Mouse (Mus musculus): ENCODE measurements around the gene Ctdsp2.

Ctdsp2 gene

GRCm38 (mm10) chr10:126990313-126991056, 12.0 kb downstream of the Ctdsp2 start:
- DNase-seq (ENCODE audit: low spot score): peak; percentile 81

GRCm38 (mm10) chr10:126991676-126992075, 13.2 kb downstream of the Ctdsp2 start:
- no peak for DNase-seq (ENCODE audit: low spot score)

- DNase-seq (ENCODE audit: low spot score): no peak
Measured at GRCm38 (mm10) chr10:126993621-126994020, 15.1 kb downstream of the Ctdsp2 start.

GRCm38 (mm10) chr10:126997340-126998113, 19.0 kb downstream of the Ctdsp2 start:
- DNase-seq (ENCODE audit: low spot score): no peak

- DNase-seq (ENCODE audit: low spot score): no peak
Measured at GRCm38 (mm10) chr10:127000529-127000928, 22.0 kb downstream of the Ctdsp2 start, which contains the start of gene Avil. Gene Avil, plus strand, starts transcription at chr10:127000709.

- no peak for DNase-seq (ENCODE audit: low spot score)
Measured at GRCm38 (mm10) chr10:127001297-127001696, 22.8 kb downstream of the Ctdsp2 start.

GRCm38 (mm10) chr10:127002056-127002455, 23.5 kb downstream of the Ctdsp2 start:
- DNase-seq (ENCODE audit: low spot score): no peak

GRCm38 (mm10) chr10:127002765-127003164, 24.2 kb downstream of the Ctdsp2 start:
- no peak for DNase-seq (ENCODE audit: low spot score)

- DNase-seq (ENCODE audit: low spot score): no peak
Measured at GRCm38 (mm10) chr10:127003334-127003733, 24.8 kb downstream of the Ctdsp2 start.

GRCm38 (mm10) chr10:127003806-127004205, 25.3 kb downstream of the Ctdsp2 start:
- no peak for DNase-seq (ENCODE audit: low spot score)

- no peak for DNase-seq (ENCODE audit: low spot score)
Measured at GRCm38 (mm10) chr10:127016488-127016887, 38.0 kb downstream of the Ctdsp2 start.

- DNase-seq (ENCODE audit: low spot score): no peak
Measured at GRCm38 (mm10) chr10:127017071-127017470, 38.6 kb downstream of the Ctdsp2 start.

GRCm38 (mm10) chr10:127018422-127018821, 39.9 kb downstream of the Ctdsp2 start:
- no peak for DNase-seq (ENCODE audit: low spot score)

- DNase-seq (ENCODE audit: low spot score): peak; percentile 84
Measured at GRCm38 (mm10) chr10:127030336-127031296, 52.1 kb downstream of the Ctdsp2 start, which contains the start of gene Tsfm. Gene Tsfm, minus strand, starts transcription at chr10:127030840.

GRCm38 (mm10) chr10:127033301-127033741, 54.8 kb downstream of the Ctdsp2 start:
- no peak for DNase-seq (ENCODE audit: low spot score)

GRCm38 (mm10) chr10:127036273-127036672, 57.8 kb downstream of the Ctdsp2 start:
- DNase-seq (ENCODE audit: low spot score): no peak

GRCm38 (mm10) chr10:127037641-127038040, 59.1 kb downstream of the Ctdsp2 start:
- DNase-seq (ENCODE audit: low spot score): no peak

GRCm38 (mm10) chr10:127040569-127041214, 62.2 kb downstream of the Ctdsp2 start:
- no peak for DNase-seq (ENCODE audit: low spot score)

GRCm38 (mm10) chr10:127041274-127041766, 62.8 kb downstream of the Ctdsp2 start, which contains the start of the genes Mettl1 and Eef1akmt3:
Gene Mettl1, plus strand, starts transcription at chr10:127041414.
Gene Eef1akmt3, minus strand, starts transcription at chr10:127041513.
- DNase-seq (ENCODE audit: low spot score): no peak

GRCm38 (mm10) chr10:127041774-127042338, 63.3 kb downstream of the Ctdsp2 start:
- peak; percentile 83 for DNase-seq (ENCODE audit: low spot score)

Data from T-cell, adult 2 months (primary cell).